In genomic region chr2:3405981-3406380, GRCm38 (mm10) we compare ENCODE assay signal across 26 mouse cellular contexts. TPM values are rescaled to one million over a fixed set of nuclear protein-coding genes. Genes with fewer than 3 reads are reported as not detected.
"Had no signal": no experiment of that assay in that cellular context is flagged by ENCODE, and none has a peak within 500 bp of the region (broad histone marks: within the 10 kb centered on the region; RNA-seq: fewer than 3 reads in every experiment).

No protein-coding gene starts in this region.

- ATAC-seq: forebrain, embryonic 13.5 days; forebrain, embryonic 14.5 days; forebrain, embryonic 15.5 days; forebrain, embryonic 16.5 days; forebrain, postnatal 0 days had no signal

- DNase-seq: cerebellum, adult 2 months; cerebellum, adult 8-10 months; cerebellum, adult 9-10 months; cerebellum, adult 9-11 months; cerebellum, postnatal 10 days; cerebellum, postnatal 14 days; cerebellum, postnatal 25 days; cerebellum, postnatal 36 days; embryo, embryonic 11 days; forebrain, postnatal 0 days; gastrocnemius, adult 2 months; gastrocnemius, postnatal 10 days; gastrocnemius, postnatal 14 days; gastrocnemius, postnatal 25 days; gastrocnemius, postnatal 36 days; heart, adult 18-20 months; heart, adult 2 months had no signal

RNA-seq across cellular contexts. Expression of gene Olah, which starts 9.0 kb away (rescaled TPM):
- total RNA-seq: common myeloid progenitor, adult 5-6 weeks; forebrain, postnatal 0 days; gastrocnemius, adult 18-20 months; gastrocnemius, adult 2 months; gastrocnemius, adult 8-10 months; gastrocnemius, postnatal 10 days; gastrocnemius, postnatal 14 days; gastrocnemius, postnatal 25 days; gastrocnemius, postnatal 36 days; gastrocnemius, postnatal 4 days; granulocyte monocyte progenitor cell, adult 5-6 weeks; heart, adult 18-20 months; heart, adult 2 months had no signal

RNA-seq across cellular contexts. Expression of gene Meig1, which starts 16.5 kb away (rescaled TPM):
- total RNA-seq: common myeloid progenitor, adult 5-6 weeks; gastrocnemius, adult 18-20 months; gastrocnemius, adult 2 months; gastrocnemius, adult 8-10 months; gastrocnemius, postnatal 14 days; gastrocnemius, postnatal 25 days; gastrocnemius, postnatal 36 days; gastrocnemius, postnatal 4 days; granulocyte monocyte progenitor cell, adult 5-6 weeks had no signal
